Mouse (Mus musculus) cerebellum, adult 8-10 months (tissue): ENCODE measurements around the gene Mtx3.

Experiments
- DNase-seq: peaks from one replicate; pipeline ENCODE4 v3.0.0; 2022

The Mtx3 gene

GRCm38 (mm10) chr13:92884930-92885329 is 40.4 kb downstream of the Mtx3 start:
- no peak for DNase-seq

DNA sequence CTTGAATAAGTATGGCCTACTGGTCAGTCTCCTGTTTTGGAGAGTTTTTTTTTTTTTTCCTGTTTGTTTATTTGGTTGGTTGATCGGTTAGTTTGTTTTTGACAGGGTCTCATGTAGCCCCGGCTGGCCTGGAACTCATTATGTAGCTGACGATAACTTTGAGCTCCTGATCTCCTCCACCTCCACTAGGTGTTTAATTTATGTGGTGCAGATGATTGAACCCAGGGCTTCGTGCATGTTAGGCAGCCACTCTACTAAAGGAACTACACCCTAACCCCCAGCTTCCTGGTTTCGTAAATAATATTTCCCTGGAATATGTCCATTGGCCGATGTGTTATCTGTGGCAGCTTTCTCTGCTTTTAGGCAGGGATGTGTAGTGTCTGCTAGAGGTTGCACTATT is 54.5 kb downstream of the Mtx3 start:
- DNase-seq = no peak

GRCm38 (mm10) chr13:92903291-92903690 is 58.7 kb downstream of the Mtx3 start:
- DNase-seq = no peak

- DNase-seq = peak; percentile 21
Measured at GRCm38 (mm10) chr13:92905944-92906343, 61.4 kb downstream of the Mtx3 start.

DNA sequence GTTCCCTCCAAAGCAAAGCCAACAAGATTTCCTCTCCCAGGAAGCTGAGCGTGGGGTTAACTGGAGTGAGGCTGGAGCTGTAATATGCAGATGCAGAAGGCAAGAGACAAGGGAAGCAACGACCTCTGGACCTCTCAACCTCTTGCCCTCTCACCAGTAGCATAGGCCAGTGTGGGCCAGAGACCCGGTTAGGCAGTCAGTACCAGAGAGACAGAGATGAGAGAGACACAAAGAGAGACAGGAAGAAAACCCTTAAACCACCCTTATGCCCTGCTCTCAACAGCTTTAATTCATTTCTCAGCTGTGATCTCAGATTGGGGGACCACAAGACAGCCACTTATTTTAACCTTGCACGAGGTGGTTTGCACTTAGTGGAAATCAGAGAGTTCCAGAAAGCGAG is 62.8 kb downstream of the Mtx3 start:
- no peak for DNase-seq
